Mouse (Mus musculus): ENCODE results near the gene Cntnap5b. TPM values are rescaled to one million over a fixed set of nuclear protein-coding genes. Genes with fewer than 3 reads are reported as not detected.

The Cntnap5b gene
- polyA plus RNA-seq, 1 experiment, result not detected

GRCm38 (mm10) chr1:100122410-100122935 is 349.9 kb downstream of the Cntnap5b start:
- Histone ChIP-seq H3K36me3 (ENCODE audit: control insufficient read depth) (no peaks in the 10 kb centered on the region), H3K4me1 (ENCODE audit: control insufficient read depth) (no peaks in the 10 kb centered on the region), H3K9me3 (ENCODE audit: control insufficient read depth, low read length) (no peaks in the 10 kb centered on the region), H3K4me3 (replicated peaks) (no peak overlapping the region), H3K27me3 (ENCODE audit: control insufficient read depth) (no peaks in the 10 kb centered on the region)
- TF ChIP-seq GATA1 (IDR thresholded peaks at IDR 0.05; ENCODE audit: low read length) (no peak), TAL1 (IDR thresholded peaks at IDR 0.05; ENCODE audit: low read length) (no peak)

- Histone ChIP-seq H3K4me1 (ENCODE audit: control insufficient read depth) (no peaks in the 10 kb centered on the region), H3K9me3 (ENCODE audit: control insufficient read depth, low read length) (no peaks in the 10 kb centered on the region), H3K36me3 (ENCODE audit: control insufficient read depth) (no peaks in the 10 kb centered on the region), H3K4me3 (replicated peaks) (no peak overlapping the region), H3K27me3 (ENCODE audit: control insufficient read depth) (no peaks in the 10 kb centered on the region)
- no peak for TF ChIP-seq TAL1 (IDR thresholded peaks at IDR 0.05; ENCODE audit: low read length)
- TF ChIP-seq GATA1 (IDR thresholded peaks at IDR 0.05; ENCODE audit: low read length), result no peak
Observed at GRCm38 (mm10) chr1:100163588-100164357, 391.2 kb downstream of the Cntnap5b start.

- Histone ChIP-seq H3K36me3 (ENCODE audit: control insufficient read depth) (no peaks in the 10 kb centered on the region), H3K9me3 (ENCODE audit: control insufficient read depth, low read length) (no peaks in the 10 kb centered on the region), H3K4me1 (ENCODE audit: control insufficient read depth) (no peaks in the 10 kb centered on the region), H3K4me3 (replicated peaks) (no peak overlapping the region), H3K27me3 (ENCODE audit: control insufficient read depth) (no peaks in the 10 kb centered on the region)
- no peak for TF ChIP-seq GATA1 (IDR thresholded peaks at IDR 0.05; ENCODE audit: low read length)
- TF ChIP-seq TAL1 (IDR thresholded peaks at IDR 0.05; ENCODE audit: low read length), result no peak
Observed at GRCm38 (mm10) chr1:100171566-100171965, 399.0 kb downstream of the Cntnap5b start.

GRCm38 (mm10) chr1:100180050-100180449 is 407.5 kb downstream of the Cntnap5b start:
- Histone ChIP-seq H3K36me3 (ENCODE audit: control insufficient read depth) (no peaks in the 10 kb centered on the region), H3K9me3 (ENCODE audit: control insufficient read depth, low read length) (peaks cover 3% of the 10 kb centered on the region; the same call in 1 of the 2 replicates), H3K27me3 (ENCODE audit: control insufficient read depth) (no peaks in the 10 kb centered on the region), H3K4me1 (ENCODE audit: control insufficient read depth) (no peaks in the 10 kb centered on the region), H3K4me3 (replicated peaks) (no peak overlapping the region)
- TF ChIP-seq GATA1 (IDR thresholded peaks at IDR 0.05; ENCODE audit: low read length) (no peak), TAL1 (IDR thresholded peaks at IDR 0.05; ENCODE audit: low read length) (no peak)

GRCm38 (mm10) chr1:100231980-100232608 is 459.5 kb downstream of the Cntnap5b start:
- Histone ChIP-seq H3K36me3 (ENCODE audit: control insufficient read depth) (no peaks in the 10 kb centered on the region), H3K9me3 (ENCODE audit: control insufficient read depth, low read length) (no peaks in the 10 kb centered on the region), H3K4me3 (replicated peaks) (no peak overlapping the region), H3K27me3 (ENCODE audit: control insufficient read depth) (no peaks in the 10 kb centered on the region), H3K4me1 (ENCODE audit: control insufficient read depth) (no peaks in the 10 kb centered on the region)
- TF ChIP-seq GATA1 (IDR thresholded peaks at IDR 0.05; ENCODE audit: low read length) (no peak), TAL1 (IDR thresholded peaks at IDR 0.05; ENCODE audit: low read length) (no peak)

- TF ChIP-seq TAL1 (IDR thresholded peaks at IDR 0.05; ENCODE audit: low read length) (no peak), GATA1 (IDR thresholded peaks at IDR 0.05; ENCODE audit: low read length) (no peak)
- Histone ChIP-seq H3K9me3 (ENCODE audit: control insufficient read depth, low read length) (no peaks in the 10 kb centered on the region), H3K4me3 (replicated peaks) (no peak overlapping the region), H3K36me3 (ENCODE audit: control insufficient read depth) (no peaks in the 10 kb centered on the region), H3K4me1 (ENCODE audit: control insufficient read depth) (no peaks in the 10 kb centered on the region), H3K27me3 (ENCODE audit: control insufficient read depth) (no peaks in the 10 kb centered on the region)
Observed at GRCm38 (mm10) chr1:100251964-100252363, 479.4 kb downstream of the Cntnap5b start.

GRCm38 (mm10) chr1:100310687-100311086 is 538.1 kb downstream of the Cntnap5b start:
- TF ChIP-seq TAL1 (IDR thresholded peaks at IDR 0.05; ENCODE audit: low read length) (no peak), GATA1 (IDR thresholded peaks at IDR 0.05; ENCODE audit: low read length) (no peak)
- Histone ChIP-seq H3K4me1 (ENCODE audit: control insufficient read depth) (no peaks in the 10 kb centered on the region), H3K4me3 (replicated peaks) (no peak overlapping the region), H3K36me3 (ENCODE audit: control insufficient read depth) (no peaks in the 10 kb centered on the region), H3K27me3 (ENCODE audit: control insufficient read depth) (no peaks in the 10 kb centered on the region), H3K9me3 (ENCODE audit: control insufficient read depth, low read length) (no peaks in the 10 kb centered on the region)

GRCm38 (mm10) chr1:100331066-100331465 is 558.5 kb downstream of the Cntnap5b start:
- TF ChIP-seq TAL1 (IDR thresholded peaks at IDR 0.05; ENCODE audit: low read length) (no peak), GATA1 (IDR thresholded peaks at IDR 0.05; ENCODE audit: low read length) (no peak)

GRCm38 (mm10) chr1:100369415-100370113 is 597.0 kb downstream of the Cntnap5b start:
- Histone ChIP-seq H3K27me3 (ENCODE audit: control insufficient read depth) (no peaks in the 10 kb centered on the region), H3K4me1 (ENCODE audit: control insufficient read depth) (no peaks in the 10 kb centered on the region), H3K4me3 (replicated peaks) (no peak overlapping the region), H3K9me3 (ENCODE audit: control insufficient read depth, low read length) (no peaks in the 10 kb centered on the region), H3K36me3 (ENCODE audit: control insufficient read depth) (no peaks in the 10 kb centered on the region)
- TF ChIP-seq GATA1 (IDR thresholded peaks at IDR 0.05; ENCODE audit: low read length) (no peak), TAL1 (IDR thresholded peaks at IDR 0.05; ENCODE audit: low read length) (no peak)

More at GRCm38 (mm10) chr1:100331066-100331465, 558.5 kb downstream of the Cntnap5b start:
- Histone ChIP-seq H3K27me3 (ENCODE audit: control insufficient read depth) (no peaks in the 10 kb centered on the region), H3K9me3 (ENCODE audit: control insufficient read depth, low read length) (no peaks in the 10 kb centered on the region), H3K4me3 (replicated peaks) (no peak overlapping the region), H3K4me1 (ENCODE audit: control insufficient read depth) (no peaks in the 10 kb centered on the region), H3K36me3 (ENCODE audit: control insufficient read depth) (no peaks in the 10 kb centered on the region)

Data from erythroblast, embryonic 14.5 days (primary cell).